Mouse (Mus musculus) CD4-positive, CD25-positive, alpha-beta regulatory T cell, adult 2 months (primary cell): ENCODE measurements around the gene Islr2.
"Not testable (repeated sequence)": the region's sequence is repeated elsewhere in the genome, so short reads cannot be mapped to it uniquely, and the experiment has no call there.

ENCODE experiments used
- DNase-seq: peaks from one replicate; pipeline ENCODE4 v3.0.0-alpha.2; 2012; ENCODE audit warnings: low read depth, low spot score

Islr2 gene

DNA sequence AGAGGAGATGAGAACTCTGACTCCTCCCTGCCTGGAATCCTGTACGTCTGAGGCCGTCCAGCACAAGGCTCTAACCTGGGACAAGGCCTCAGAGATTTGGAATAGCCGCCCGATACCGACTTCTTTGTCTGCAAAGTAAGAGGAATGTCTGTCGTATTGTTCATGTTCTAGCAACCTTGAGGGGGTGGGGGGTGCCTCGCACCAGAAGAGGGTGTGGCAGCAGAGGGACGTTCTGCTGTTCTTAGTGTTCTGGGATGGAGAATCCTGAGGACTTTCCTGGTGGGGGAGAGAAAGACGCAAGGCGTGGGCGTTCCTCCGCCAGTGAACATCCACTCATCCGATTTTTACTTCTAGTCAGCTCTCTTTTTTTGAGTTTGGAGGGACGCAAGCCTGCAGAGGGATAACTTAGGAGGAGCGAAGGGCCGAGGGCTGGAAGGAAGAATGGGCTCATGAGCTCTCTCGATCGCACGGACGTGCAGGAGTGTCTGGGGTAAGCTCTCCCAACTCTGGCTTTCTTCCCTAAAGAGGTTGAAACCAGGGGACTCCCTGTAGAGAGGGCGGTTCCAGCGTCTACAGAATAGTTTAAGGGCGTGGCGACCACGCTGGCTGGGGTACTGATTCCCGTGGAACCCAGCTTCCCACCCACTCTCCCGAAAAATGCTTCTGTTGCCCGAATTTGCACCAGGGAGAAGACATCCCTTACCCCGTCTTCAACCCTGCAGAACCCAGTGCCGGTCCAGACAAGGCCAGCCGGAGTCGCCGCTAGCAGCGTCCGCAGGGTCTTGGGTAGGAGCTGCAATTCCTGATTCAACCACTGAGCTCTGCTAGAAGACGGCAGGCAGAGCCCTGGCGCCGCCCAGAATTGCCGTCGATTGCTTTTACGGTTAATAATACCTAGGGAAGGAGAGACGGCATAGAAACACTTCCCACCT, at the start of gene Islr2, which contains the start of gene Islr:
Gene Islr2 (minus strand): TSS at position 804 of the 932 bp plus-strand sequence.
Gene Islr (minus strand): TSS at position 791 of the 932 bp plus-strand sequence.
- peak; percentile 85 for DNase-seq

DNA sequence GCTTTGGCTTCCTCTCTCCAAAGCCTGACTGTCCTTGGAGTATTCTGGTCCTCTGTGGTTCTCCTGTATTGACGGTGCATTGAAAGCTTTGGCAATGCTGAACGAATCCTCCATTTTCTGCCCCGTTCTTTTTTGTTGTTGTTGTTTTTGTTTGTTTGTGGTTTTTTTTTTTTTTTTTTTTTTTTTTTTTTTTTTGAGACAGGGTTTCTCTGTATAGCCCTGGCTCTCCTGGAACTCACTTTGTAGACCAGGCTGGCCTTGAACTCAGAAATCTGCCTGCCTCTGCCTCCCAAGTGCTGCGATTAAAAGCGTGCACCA, 49.6 kb upstream of the Islr2 start:
- not testable (repeated sequence) for DNase-seq

GRCm38 (mm10) chr9:58253033-58253804, 49.1 kb upstream of the Islr2 start, which contains the start of gene Stoml1:
TSS of gene Stoml1 (plus strand) at chr9:58253164.
- DNase-seq, result peak; percentile 96

DNA sequence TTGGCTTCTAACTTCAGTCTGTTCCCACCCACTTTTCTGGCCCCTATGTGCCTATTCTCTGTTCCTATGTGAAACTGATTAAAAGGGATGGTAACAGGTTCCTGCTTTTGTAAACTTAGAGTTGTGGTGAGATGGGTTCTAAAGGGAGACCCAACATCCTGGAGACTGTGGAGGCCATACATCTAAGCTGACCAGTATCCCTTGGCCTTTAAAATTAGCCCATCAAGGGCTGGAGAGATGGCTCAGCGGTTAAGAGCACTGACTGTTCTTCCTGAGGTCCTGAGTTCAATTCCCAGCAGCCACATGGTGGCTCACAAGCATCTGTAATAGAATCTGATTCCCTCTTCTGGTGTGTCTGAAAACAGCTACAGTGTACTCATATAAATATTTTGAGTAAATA, 46.6 kb upstream of the Islr2 start:
- DNase-seq, result not testable (repeated sequence)

GRCm38 (mm10) chr9:58250322-58250721, 46.2 kb upstream of the Islr2 start:
- DNase-seq, result no peak

DNA sequence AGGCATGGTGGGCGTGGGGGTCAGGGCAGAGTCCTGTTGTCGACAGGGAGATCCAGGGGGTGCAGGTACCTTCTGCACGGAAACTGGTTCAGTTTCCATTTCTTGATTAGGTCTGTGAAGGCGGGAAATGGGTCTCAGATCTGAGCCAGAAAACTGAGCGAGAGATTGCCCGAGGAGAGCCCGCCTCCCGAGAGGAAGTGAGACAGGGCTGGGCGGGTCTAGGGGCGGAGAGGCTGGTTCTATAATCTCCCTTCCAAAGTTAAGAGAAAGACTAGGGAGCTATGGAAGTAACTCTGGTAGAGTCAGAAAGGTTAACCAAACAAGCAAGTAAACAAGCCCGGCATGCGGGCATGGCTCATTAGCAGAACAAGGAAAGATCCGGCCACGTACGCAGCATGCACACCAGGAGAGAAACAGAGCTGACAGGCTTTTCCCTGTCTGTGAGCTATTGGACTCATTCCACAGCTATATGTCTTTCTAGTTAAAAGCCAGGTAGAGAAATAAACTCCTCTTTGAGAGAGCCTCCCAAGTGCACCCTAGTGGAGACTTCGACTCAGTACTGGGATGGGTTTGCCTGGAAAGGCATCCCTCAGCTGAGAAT, 45.6 kb upstream of the Islr2 start, which contains the start of gene Pml:
Gene Pml (minus strand): TSS at position 195 of the 601 bp plus-strand sequence.
- peak; percentile 79 for DNase-seq

DNA sequence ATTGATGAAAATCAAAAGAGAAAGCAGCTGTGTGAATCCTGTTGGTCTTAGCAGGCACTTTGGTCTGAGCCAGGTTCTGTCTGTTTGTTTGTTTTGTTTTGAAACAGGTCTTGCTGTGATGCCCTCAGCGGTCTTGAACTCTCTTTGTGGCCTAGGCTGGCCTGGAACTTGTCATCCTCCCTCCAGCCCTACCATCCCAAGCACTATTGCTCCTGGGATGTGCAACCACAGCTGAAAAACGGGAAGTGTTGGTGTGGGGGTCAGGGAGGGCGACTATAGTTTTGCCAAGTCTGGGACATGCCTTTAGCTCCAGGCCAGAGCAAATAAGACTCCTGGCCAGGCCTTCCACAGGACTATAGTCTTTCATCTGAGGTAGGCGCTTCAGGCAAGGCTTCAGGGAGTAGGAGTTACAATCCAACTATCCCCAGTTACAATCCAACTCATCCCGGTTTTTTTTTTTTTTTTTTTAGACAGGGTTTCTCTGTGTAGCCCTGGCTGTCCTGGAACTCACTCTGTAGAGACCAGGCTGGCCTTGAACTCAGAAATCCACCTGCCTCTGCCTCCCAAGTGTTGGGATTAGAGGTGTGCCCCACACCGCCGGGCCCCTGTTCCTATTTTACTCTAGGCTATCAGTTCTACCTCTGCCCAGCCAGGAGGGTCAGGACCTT, 44.8 kb upstream of the Islr2 start:
- DNase-seq, result no peak

DNA sequence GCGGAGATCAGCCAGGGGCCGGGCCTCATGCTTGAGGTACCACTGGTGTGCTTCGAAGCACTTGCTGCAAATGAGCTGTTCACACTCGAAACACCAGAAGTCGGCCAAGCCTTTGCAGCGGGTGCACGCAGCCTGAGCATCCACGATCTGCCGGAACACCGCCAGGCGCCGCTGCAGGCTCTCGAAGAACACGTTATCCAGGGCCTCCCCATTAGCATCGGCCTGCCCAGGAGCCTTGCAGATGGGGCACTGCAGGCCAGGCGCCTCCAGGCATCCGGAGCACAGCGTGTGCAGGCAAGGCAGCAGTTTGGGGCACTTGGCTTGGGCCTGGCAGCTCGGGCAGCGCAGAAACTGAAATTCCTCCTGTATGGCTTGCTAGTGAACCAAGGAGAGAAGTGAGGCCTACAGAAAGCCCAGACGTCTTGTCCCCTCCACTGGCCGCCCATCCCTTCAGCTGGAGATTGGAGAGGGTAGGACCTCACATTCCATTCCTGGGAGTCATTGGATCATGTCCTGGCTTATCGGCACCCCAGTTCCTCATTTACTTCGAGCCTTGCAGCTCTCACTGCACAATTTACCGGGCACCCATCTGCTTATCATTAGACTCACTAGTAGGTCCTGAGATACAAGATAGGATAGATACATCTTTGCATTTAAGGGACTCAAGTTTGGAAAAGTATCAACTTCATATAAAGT, 43.1 kb upstream of the Islr2 start:
- peak; percentile 90 for DNase-seq

DNA sequence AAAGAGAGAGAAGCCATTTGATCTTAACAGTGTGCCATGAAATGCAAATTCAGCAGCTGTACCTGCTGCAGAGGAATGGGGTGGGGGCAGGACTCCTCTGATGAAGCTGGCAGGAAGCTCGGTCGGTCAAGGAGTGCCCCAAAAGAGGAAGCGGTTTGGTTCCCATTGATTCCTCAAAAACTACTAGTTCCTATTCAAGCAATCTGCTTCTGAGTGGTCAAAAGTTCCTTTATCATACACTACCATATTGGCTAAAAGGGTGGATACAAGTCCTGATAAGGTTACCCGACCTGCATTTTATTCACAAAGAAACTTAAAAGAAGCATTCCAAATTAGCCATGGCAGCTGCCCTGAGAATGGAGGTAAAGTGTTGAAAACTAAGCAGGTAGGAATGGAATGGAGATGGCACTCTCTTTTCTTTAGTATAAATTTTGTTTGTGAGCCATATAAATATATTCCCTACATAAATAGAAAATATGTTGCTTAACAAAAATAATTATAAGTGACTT, 42.0 kb upstream of the Islr2 start:
- DNase-seq, result no peak

- DNase-seq, result no peak
Measured at GRCm38 (mm10) chr9:58243696-58244095, 39.6 kb upstream of the Islr2 start.

- no peak for DNase-seq
Measured at GRCm38 (mm10) chr9:58242696-58243095, 38.6 kb upstream of the Islr2 start.

- DNase-seq, result no peak
Measured at GRCm38 (mm10) chr9:58241780-58242485, 37.8 kb upstream of the Islr2 start.

- DNase-seq, result no peak
Measured at GRCm38 (mm10) chr9:58234502-58235015, 30.4 kb upstream of the Islr2 start.

GRCm38 (mm10) chr9:58232374-58232773, 28.3 kb upstream of the Islr2 start:
- no peak for DNase-seq

DNA sequence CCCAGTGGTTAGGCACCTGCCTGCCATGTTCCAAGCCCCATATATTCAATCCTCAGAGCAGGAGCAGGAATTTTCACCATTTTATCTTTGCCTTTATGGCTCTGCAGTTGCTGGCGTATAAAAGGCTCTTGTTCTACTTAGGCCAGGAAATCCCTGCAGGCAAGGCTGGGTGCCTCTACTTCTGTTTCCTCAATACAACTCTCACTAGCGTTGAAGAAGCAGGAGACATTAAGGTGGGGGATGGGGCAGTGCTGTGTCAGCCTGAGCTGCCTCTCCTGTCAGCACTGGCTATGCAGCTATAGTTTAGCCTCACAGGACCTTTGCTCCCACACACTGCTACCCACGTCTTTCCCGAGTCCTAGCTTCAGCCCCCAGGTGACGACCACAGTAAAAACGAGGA, 27.6 kb upstream of the Islr2 start:
- no peak for DNase-seq

DNA sequence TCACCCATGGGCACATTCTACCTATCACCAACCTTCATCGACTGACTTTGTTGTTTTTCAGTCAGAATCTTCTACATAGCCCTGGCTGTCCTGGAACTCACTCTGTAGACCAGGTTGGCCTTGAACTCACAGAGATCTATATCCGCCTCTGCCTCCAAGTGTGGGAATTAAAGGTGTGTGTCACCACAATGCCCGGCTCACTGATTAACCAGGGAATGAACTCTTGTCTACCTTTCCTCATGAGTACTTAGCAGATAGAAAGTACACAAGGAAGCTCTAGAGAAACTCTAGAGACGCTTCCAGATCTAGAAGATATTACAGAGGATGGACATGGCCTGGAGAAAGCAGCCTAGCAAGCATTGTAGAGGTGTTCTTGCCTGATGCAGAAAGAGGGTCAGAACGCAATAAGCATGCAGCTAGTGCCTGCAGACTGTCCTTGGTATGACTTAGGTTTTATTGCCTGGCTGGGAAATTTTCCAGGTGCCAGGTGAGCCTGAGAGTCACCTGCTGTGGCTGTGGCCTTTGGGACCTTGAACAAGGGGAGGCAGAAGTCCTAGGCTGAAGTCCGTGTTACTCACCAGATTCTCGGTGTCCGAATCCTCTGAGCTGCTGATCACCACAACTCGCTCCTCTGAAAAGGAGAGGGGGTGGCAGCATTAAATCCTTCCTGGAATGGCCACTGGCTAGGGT, 24.8 kb upstream of the Islr2 start:
- DNase-seq, result no peak

DNA sequence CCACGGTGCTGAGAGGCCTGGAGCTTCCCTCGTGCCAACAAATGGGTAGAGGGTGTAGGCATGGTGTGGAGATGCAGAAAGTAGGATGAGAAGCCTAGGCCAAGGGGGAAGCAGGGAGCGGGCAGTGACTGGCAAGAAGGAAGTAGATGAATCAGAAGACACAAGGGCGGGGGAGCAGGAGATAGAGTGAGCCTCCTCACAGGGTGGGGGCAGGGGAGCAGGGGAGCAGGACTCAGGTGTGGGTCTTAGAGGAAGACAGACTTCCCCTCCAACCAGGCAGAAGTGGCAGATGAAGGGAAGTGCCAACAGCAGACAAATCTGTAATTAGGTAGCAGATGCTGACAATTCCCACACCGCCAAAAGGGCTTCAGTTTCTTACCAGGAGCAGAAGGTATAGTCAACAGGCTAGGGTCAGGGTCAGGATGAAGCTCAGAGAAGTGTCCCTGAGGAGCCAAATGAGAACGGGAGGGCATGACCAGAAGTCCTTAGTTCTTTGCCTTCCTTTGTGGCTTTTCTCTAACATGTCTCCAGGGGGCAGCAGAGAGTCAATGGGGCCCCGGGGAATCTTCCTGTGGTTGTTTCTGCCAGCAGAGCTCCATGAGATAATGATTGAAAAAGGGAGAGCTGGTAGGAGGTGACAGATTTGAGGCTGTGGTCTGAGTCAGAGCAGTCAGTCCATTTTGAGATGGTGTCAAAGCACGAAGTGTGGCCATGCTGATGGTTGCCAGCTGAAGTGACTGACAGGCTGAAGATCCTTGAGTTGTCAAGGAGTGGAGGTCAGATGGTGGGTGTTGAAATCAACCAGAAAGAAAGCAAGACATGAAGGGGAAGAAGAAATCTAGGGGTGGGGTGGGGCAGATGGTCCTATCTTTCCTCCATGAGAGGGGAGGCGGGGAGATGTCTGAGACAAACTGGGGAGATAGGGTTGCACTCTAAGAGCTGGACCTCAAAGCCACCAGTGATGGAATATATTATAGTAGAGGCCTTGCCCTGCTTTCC, 22.1 kb upstream of the Islr2 start:
- peak; percentile 82 for DNase-seq

DNA sequence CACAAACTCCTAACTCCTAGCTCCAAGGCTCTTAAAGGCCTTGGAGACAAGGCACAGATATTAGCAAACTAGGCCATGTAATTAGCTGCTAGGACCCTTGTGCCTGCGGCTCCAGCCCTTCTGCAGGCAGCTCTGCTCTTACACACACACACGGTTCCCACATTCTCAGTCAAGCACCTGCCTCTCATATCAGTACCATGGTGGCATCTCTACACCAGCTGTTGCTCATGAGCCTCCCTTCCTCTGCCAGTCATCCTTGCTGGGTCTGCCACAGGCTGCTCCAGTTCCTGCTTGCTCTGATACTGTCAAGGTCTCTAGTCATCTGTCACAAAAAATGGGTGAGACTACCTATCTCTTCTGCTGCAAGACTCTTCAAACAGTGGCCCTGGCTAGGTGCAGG, 20.2 kb upstream of the Islr2 start:
- DNase-seq, result no peak
